7 mouse cellular contexts compared by ENCODE assay signal in the genomic region with DNA sequence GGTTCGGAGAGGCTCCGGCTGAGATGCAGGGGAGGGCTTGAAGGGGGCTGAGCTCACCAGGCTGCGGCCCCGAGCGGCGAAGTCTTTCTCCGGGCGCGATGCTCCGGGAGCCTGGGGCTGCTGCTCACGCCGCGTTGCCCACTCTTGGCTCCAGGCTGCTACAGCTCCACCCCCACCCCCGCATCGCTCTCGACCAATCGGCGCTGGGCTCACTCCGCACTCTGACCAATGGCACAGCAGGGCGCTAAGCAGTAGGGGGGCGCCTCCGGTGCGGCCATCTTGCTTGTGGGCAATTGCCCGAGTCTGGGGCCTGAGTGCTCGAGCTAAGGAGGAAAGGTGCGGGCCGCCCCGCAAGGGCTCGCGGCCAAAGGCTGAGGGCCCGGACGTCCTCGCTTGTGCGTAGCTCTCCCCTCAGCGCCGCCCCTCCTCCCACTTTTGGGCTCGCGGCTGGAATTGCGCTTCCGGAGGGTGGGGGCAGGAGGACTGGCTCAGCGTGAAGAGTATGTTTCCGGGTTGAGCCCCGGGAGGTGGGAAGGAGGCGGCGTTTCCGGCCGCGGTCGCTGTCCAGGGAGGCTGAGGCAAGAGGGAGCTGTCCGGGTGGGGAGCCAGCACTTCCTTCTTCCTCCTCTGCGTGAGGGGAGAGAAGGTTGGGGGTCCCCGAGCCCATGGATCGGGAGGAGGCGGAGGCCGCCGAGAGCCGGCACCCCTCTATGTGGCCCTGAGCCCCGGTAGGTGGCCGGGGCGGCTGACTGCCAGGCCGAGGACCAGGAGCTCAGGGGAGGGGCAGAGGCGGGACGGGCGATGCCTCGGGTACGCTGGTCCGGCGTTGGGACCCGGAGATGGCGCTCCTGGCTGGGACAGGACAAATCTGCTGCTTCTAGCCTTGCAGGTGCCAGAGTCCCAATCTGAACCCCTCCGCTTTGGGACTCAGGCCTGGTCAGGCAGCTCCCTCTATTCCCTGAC. TPM values are rescaled to one million over a fixed set of nuclear protein-coding genes. Genes with fewer than 3 reads are reported as not detected.
A peak's percentile ranks its signal among the peaks of the same experiment; 100 is the strongest.
DNase-seq lines count a peak whose midpoint lies in the region; ATAC-seq and TF ChIP-seq lines count a peak whose summit lies in the region.

A gene (minus strand): TSS at position 171 of the 963 bp plus-strand sequence.
A gene (plus strand): TSS at position 277 of the 963 bp plus-strand sequence.

- H3K9me3 ChIP-seq in intestine, postnatal 0 days (ENCODE audit: control insufficient read depth) = no peaks in the 10 kb centered on the region
- H3K9me3 ChIP-seq in midbrain, embryonic 12.5 days = no peaks in the 10 kb centered on the region

- TF ChIP-seq POLR2A in small intestine, adult 2 months (IDR thresholded peaks at IDR 0.05; ENCODE audit: low read depth, low read length) = peak; percentile 96

- H3K36me3 ChIP-seq in intestine, postnatal 0 days (ENCODE audit: control insufficient read depth, insufficient read depth) = peaks cover 21% of the 10 kb centered on the region
- H3K36me3 ChIP-seq in midbrain, embryonic 12.5 days = peaks cover 29% of the 10 kb centered on the region
- peaks cover 16% of the 10 kb centered on the region for H3K36me3 ChIP-seq in small intestine, adult 2 months (ENCODE audit: control insufficient read depth, insufficient read depth, low read length)

- peak within 1 kb of the TSS; percentile 83 for H3K9ac ChIP-seq in intestine, postnatal 0 days (ENCODE audit: low read depth, low read length)
- H3K9ac ChIP-seq in midbrain, embryonic 12.5 days (replicated peaks) = peak within 1 kb of the TSS; percentile 92

- H3K27me3 ChIP-seq in intestine, postnatal 0 days (replicated peaks; ENCODE audit: control insufficient read depth, insufficient read depth, low read length) = no peaks in the 10 kb centered on the region
- 0 out of 2 replicates have a peak, but pooled peaks cover 7% of the 10 kb centered on the region for H3K27me3 ChIP-seq in midbrain, embryonic 12.5 days
- no peaks in the 10 kb centered on the region for H3K27me3 ChIP-seq in small intestine, adult 2 months (ENCODE audit: control insufficient read depth, insufficient read depth, low read length)

- intact Hi-C loops in left cerebral cortex, postnatal 4 days (cut with DNase I) = no loop called here

- peak; percentile 95 for ATAC-seq in intestine, postnatal 0 days
- ATAC-seq in midbrain, embryonic 12.5 days (ENCODE audit: low FRiP score, low read depth) = peak; percentile 97

- peaks cover 5% of the 10 kb centered on the region; the same call in 1 of the 2 replicates for H3K4me1 ChIP-seq in intestine, postnatal 0 days (replicated peaks; ENCODE audit: control insufficient read depth, insufficient read depth, low read length)
- H3K4me1 ChIP-seq in midbrain, embryonic 12.5 days = peaks cover 53% of the 10 kb centered on the region
- H3K4me1 ChIP-seq in small intestine, adult 2 months (ENCODE audit: control insufficient read depth, insufficient read depth, insufficient read length, low read length) = peaks cover 16% of the 10 kb centered on the region

- peak within 1 kb of the TSS; percentile 81 for H3K4me3 ChIP-seq in intestine, postnatal 0 days (ENCODE audit: low read depth, low read length)
- H3K4me3 ChIP-seq in midbrain, embryonic 12.5 days = peak within 1 kb of the TSS; percentile 87
- H3K4me3 ChIP-seq in small intestine, adult 2 months (ENCODE audit: low read depth, low read length) = peak within 1 kb of the TSS; percentile 94

- TF ChIP-seq CTCF in intestine, postnatal 0 days (IDR thresholded peaks at IDR 0.05; ENCODE audit: low read depth) = no peak; the same call in 1 of the 2 replicates
- no peak for TF ChIP-seq CTCF in small intestine, adult 2 months (IDR thresholded peaks at IDR 0.05; ENCODE audit: extremely low read depth, insufficient read length, insufficient replicate concordance, low read depth, low read length)

- peak within 1 kb of the TSS; percentile 90 for H3K27ac ChIP-seq in intestine, postnatal 0 days (ENCODE audit: low read depth, low read length)
- H3K27ac ChIP-seq in midbrain, embryonic 12.5 days (replicated peaks) = peak within 1 kb of the TSS; percentile 94
- H3K27ac ChIP-seq in small intestine, adult 2 months (ENCODE audit: insufficient read depth, low read depth, low read length) = peak within 1 kb of the TSS; percentile 87

- peak; percentile 98 for DNase-seq in adrenal gland, adult 2 months
- DNase-seq in embryo, embryonic 11.5 days (ENCODE audit: low read depth, low spot score) = peak; percentile 95
- DNase-seq in gastrocnemius, postnatal 4 days (ENCODE audit: low spot score in 2 of 2) = peak; percentile 95 to 97
- DNase-seq in left cerebral cortex, postnatal 4 days = peak; percentile 99

- peak within 1 kb of the TSS; percentile 98 for H3K4me2 ChIP-seq in intestine, postnatal 0 days (replicated peaks; ENCODE audit: low read depth)
- peak within 1 kb of the TSS; percentile 98 for H3K4me2 ChIP-seq in midbrain, embryonic 12.5 days (replicated peaks)

- under 1% methylated on average over 69 of the region's 71 CpGs for WGBS in intestine, postnatal 0 days
- WGBS in midbrain, embryonic 12.5 days = under 1% methylated on average over 70 of the region's 71 CpGs
- under 1% methylated on average over 71 of the region's 71 CpGs for WGBS in small intestine, adult 2 months

RNA-seq across cellular contexts. Expression of the first gene that starts in this region (rescaled TPM):
- total RNA-seq in adrenal gland, adult 2 months (2021) = 10 to 100 TPM; 32.4 to 36.4 TPM
- 66.6 and 82.2 TPM in 2 replicates for polyA plus RNA-seq in adrenal gland, adult 2 months (2012; rRNA removed)
- 10 to 100 TPM; 18.8 to 19.4 TPM for total RNA-seq in gastrocnemius, postnatal 4 days (2021)
- 13.5 and 14.0 TPM in 2 replicates for polyA plus RNA-seq in intestine, postnatal 0 days (2015; fragmentation: Nextera tagmentation; extraction: Ambion mirVana)
- 100 to 1,000 TPM; 291 to 313 TPM for total RNA-seq in left cerebral cortex, postnatal 4 days (2021)
- polyA plus RNA-seq in midbrain, embryonic 12.5 days (2016; fragmentation: Nextera tagmentation; extraction: Ambion mirVana) = 48.9 and 49.9 TPM in 2 replicates
- 15.7 and 27.2 TPM in 2 replicates for polyA plus RNA-seq in small intestine, adult 2 months (2012; rRNA removed)

RNA-seq across cellular contexts. Expression of the second gene that starts in this region (rescaled TPM):
- total RNA-seq in adrenal gland, adult 2 months (2021) = 10 to 100 TPM; 36.6 to 40.7 TPM
- polyA plus RNA-seq in adrenal gland, adult 2 months (2012; rRNA removed) = 29.0 and 35.2 TPM in 2 replicates
- total RNA-seq in gastrocnemius, postnatal 4 days (2021) = 10 to 100 TPM; 28.6 to 30.6 TPM
- polyA plus RNA-seq in intestine, postnatal 0 days (2015; fragmentation: Nextera tagmentation; extraction: Ambion mirVana) = 68.7 and 77.6 TPM in 2 replicates
- total RNA-seq in left cerebral cortex, postnatal 4 days (2021) = 10 to 100 TPM; 49.2 to 49.4 TPM
- polyA plus RNA-seq in midbrain, embryonic 12.5 days (2016; fragmentation: Nextera tagmentation; extraction: Ambion mirVana) = 32.9 and 35.0 TPM in 2 replicates
- polyA plus RNA-seq in small intestine, adult 2 months (2012; rRNA removed) = 82.5 and 182 TPM in 2 replicates

Comparison
In these comparisons a context has a peak if more than half of its experiments do, and no peak if none do; other contexts are left out.
1. Peak in every context shown above with its lines: DNase-seq, ATAC-seq, H3K4me3 ChIP-seq and H3K27ac ChIP-seq.
2. RNA of the first gene that starts in this region (total RNA-seq): 291 to 313 TPM in left cerebral cortex, postnatal 4 days; 32.4 to 36.4 TPM in adrenal gland, adult 2 months and 18.8 to 19.4 TPM in gastrocnemius, postnatal 4 days; every median in the first group is over 4 times any median in the second.